Mouse (Mus musculus): ENCODE measurements around the gene Ric8a.
A peak's percentile ranks its signal among the peaks of the same experiment; 100 is the strongest.
"Not testable (repeated sequence)": the region's sequence is repeated elsewhere in the genome, so short reads cannot be mapped to it uniquely, and the experiment has no call there.

Ric8a gene

GRCm38 (mm10) chr7:140890636-140891035, 33.9 kb downstream of the Ric8a start:
- DNase-seq (ENCODE audit: low spot score) = not testable (repeated sequence)

DNA sequence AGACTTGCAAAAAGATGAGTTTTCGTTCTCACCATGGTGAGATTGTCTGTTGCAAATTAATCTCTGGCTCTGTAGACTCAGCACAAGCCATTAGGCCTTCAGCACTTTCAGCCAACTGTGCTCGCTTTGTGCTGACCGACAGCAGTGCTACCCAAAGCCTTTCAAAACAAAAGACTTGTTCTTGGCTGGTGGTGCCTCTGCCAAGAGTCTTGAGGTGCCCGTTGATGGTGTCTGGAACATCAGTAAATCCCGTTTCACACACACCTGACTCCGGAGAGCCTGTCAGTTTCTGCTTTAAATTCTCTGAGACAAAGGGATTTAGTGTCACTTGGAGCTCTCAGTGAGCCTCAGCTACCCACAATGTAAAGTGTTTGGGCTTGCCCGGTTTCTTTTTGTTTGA, 37.3 kb downstream of the Ric8a start:
- DNase-seq (ENCODE audit: low spot score) = no peak

- no peak for DNase-seq (ENCODE audit: low spot score)
These were observed 37.9 kb downstream of the Ric8a start for GRCm38 (mm10) chr7:140894611-140895010.

GRCm38 (mm10) chr7:140897863-140898262, 41.1 kb downstream of the Ric8a start:
- no peak for DNase-seq (ENCODE audit: low spot score)

GRCm38 (mm10) chr7:140899121-140899520, 42.4 kb downstream of the Ric8a start:
- DNase-seq (ENCODE audit: low spot score) = no peak

- no peak for DNase-seq (ENCODE audit: low spot score)
These were observed 43.5 kb downstream of the Ric8a start, which contains the start of gene Cox8b for GRCm38 (mm10) chr7:140900220-140900619. Cox8b (minus strand) TSS chr7:140900446.

- DNase-seq (ENCODE audit: low spot score) = no peak
These were observed 45.5 kb downstream of the Ric8a start for GRCm38 (mm10) chr7:140902036-140902875.

DNA sequence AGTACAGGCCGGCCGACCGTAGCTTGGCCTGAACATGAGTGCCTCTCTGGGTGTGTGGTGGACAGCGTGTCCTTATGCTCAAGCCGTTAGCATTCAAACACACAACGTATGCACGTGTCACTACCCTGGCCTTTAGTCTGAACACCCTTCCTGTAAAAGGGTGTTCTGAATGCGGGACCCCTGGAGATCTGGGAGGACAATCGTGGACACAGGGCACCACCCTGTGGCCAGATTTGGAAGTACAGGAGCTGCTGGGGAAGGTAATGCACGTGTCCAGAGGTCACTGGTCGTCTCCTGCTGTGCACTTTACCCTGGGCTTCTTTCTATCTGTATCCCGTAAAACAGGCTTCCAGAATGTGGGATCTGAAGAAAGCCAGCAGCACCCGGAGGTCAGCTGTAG, 46.5 kb downstream of the Ric8a start:
- DNase-seq (ENCODE audit: low spot score) = peak; percentile 77

DNA sequence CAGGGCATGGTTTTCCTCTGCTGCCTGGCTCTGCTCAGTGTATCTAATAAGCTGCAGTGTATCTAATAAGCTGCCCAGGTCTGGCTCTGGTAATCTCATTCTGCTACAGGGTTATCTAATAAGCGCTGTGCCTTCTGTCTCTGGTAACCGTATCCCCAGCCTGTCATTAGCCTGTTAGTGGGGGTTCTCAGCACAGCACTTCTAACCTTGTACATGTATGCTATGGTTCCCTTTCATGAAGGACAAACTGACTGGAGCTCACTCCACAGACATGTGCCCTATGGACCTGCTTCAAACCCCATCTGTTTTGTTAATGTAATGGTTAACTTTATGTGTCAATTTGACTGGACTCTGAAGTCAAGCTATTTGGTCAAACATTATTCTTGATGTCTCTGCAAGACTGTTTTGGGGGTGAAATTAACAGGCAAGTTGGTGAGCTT, 48.9 kb downstream of the Ric8a start:
- DNase-seq (ENCODE audit: low spot score) = peak; percentile 81

DNA sequence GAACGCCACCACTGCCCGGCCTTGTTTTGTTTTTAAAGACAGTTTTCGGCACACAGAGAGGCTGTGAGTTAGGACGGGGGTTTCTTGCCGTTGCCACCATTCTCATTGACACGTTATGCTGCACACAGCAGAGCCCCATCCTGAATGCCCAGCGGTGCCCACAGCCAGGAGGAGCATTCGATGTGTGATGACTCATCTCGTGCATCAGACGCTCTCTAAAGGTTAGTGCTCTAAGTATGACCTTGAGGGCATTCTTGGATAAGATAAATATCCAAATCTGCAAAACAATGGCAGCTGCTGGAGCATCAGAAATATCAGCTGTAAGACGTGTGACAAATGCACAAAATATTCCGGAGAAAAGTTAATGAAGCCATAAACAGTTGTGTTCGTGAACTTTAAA, 50.4 kb downstream of the Ric8a start:
- DNase-seq (ENCODE audit: low spot score) = peak; percentile 29

- DNase-seq (ENCODE audit: low spot score) = no peak
These were observed 50.9 kb downstream of the Ric8a start for GRCm38 (mm10) chr7:140907697-140908096.

GRCm38 (mm10) chr7:140908181-140908580, 51.4 kb downstream of the Ric8a start:
- DNase-seq (ENCODE audit: low spot score) = no peak

DNA sequence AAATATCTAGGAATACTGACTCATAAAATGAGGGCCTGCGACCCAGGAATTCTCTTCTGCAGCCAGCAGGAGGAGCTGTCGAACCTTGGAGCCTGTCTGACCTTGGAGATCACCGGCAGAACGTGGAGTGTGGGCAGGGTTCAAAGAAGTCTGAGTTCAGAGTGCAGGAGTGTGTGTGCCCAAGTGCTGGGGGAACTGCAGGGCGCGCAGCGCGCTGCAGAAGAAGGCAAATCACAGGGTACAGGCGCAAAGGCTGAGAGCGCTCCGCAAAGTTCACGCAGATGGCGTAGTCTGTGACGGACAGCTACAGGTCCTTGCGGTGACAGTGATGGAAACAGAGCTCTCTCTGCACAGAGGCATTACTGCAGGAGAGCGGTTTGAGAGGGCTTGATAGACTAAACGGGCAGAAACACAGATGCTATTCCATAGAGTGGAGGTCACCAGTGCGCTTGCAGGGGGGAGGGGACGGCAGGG, 51.9 kb downstream of the Ric8a start:
- DNase-seq (ENCODE audit: low spot score) = peak; percentile 89

DNA sequence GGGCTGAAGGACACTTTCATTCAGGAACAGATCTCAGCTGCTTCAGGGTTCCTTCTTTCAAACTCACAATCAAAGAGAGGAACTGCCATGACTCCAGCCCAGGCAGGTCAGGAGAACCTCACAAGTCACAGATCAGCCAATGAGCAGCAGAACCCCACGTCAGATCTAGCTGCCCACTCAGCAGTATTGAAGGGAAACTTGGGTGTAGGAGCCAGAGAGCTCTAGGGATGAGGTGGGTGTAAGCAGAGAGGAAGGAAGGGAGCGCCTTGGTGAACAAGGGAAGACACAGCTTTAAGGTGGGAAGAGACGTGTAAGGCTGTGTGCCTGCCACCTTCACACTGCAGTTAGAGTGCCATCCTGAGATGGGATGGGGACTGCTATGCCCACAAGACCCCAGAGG, 55.5 kb downstream of the Ric8a start:
- DNase-seq (ENCODE audit: low spot score) = no peak

DNA sequence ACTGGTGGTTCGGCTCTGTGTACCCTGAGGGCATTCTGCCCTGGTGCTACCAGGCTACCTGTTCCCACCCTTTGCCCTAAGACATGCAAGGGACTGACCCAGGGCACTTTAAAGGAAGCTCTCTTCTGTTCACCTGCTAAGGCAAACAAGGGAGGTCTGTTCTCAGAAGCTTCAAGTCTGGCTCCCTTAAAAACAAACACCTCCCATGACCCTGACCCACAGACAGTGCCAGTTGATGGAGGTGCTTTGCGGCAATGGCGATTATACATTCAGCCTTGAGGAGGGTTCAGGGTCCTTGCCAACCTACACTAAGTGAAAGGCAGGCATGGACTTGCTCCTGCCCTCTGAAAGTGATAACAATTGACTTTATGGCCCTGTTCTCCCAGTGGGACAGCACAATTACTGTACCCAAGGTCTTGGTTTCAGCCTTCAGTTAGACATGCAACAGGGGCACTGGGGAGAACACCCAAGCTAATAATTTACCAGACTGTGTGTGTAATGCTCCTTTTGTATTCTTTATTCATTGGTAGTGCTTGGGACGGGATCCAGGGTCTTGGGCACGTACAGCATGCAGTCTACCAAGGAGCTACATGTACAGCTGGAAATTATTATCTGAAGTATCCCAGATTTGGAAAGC, 56.2 kb downstream of the Ric8a start:
- no peak for DNase-seq (ENCODE audit: low spot score)

Data from MN1 (cell line).